Mouse (Mus musculus): Measurements from ENCODE around the gene Pim1. TPM values are rescaled to one million over a fixed set of nuclear protein-coding genes. Genes with fewer than 3 reads are reported as not detected.

The Pim1 gene
- total RNA-seq, 1 experiment, result 82.0 TPM

DNA sequence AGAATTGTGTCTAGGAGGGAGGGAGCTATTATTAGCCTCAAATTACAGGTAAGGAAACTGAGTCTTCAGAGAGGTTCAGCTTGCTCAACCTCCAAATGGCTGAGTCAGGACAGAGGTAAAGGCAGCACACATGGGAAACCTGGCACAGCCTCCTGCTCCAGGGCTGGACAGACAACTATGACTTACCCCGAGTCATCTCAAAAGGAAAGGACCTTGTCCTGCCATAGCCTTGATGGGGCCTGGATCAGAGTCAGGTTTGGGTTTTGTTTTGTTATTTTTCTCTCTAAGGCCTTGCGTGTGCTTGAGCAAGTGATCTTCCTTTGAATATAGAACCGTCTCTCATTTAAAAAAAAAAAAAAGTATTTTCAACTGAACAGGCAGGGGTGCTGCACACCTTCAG is 15.4 kb upstream of the Pim1 start:
- H3K4me1 ChIP-seq (ENCODE audit: control insufficient read depth in 2 of 2, insufficient read depth in 2 of 2, low read length in 2 of 2, poor library complexity in 1 of 2), result peaks cover 11 to 39% of the 10 kb centered on the region in 2 experiments
- no peaks in the 10 kb centered on the region for H3K36me3 ChIP-seq (ENCODE audit: control insufficient read depth, insufficient read depth, low read length, poor library complexity, severe bottlenecking)
- H3K9me3 ChIP-seq (ENCODE audit: control insufficient read depth, insufficient read depth, low read depth, low read length), result no peaks in the 10 kb centered on the region
- TF ChIP-seq MAFK (IDR thresholded peaks at IDR 0.05; ENCODE audit: insufficient read depth, low read depth, low read length) (no peak), CHD2 (IDR thresholded peaks at IDR 0.05; ENCODE audit: low read depth, low read length) (no peak), ZNF384 (IDR thresholded peaks at IDR 0.05; ENCODE audit: low read depth, low read length) (no peak), HCFC1 (IDR thresholded peaks at IDR 0.05; ENCODE audit: borderline replicate concordance, insufficient read depth, low read length) (no peak), ZC3H11A (IDR thresholded peaks at IDR 0.05; ENCODE audit: borderline replicate concordance, low read depth, low read length) (no peak)
- H3K4me3 ChIP-seq (ENCODE audit: insufficient read depth in 1 of 2, low read depth in 1 of 2, low read length in 2 of 2, poor library complexity in 1 of 2, severe bottlenecking in 1 of 2), result no peak overlapping the region
- H3K27ac ChIP-seq (ENCODE audit: insufficient read depth, low read depth, low read length, poor library complexity, severe bottlenecking), result no peak overlapping the region
- in situ Hi-C loops (cut with MboI; ENCODE audit: low sequenced_read_pairs in 2 of 2, unreplicated experiment in 2 of 2), result no loop called here
- no peak for DNase-seq (ENCODE audit: low read depth, low spot score)
- H3K9ac ChIP-seq (ENCODE audit: insufficient read depth, low read depth, low read length, poor library complexity, severe bottlenecking), result no peak overlapping the region

DNA sequence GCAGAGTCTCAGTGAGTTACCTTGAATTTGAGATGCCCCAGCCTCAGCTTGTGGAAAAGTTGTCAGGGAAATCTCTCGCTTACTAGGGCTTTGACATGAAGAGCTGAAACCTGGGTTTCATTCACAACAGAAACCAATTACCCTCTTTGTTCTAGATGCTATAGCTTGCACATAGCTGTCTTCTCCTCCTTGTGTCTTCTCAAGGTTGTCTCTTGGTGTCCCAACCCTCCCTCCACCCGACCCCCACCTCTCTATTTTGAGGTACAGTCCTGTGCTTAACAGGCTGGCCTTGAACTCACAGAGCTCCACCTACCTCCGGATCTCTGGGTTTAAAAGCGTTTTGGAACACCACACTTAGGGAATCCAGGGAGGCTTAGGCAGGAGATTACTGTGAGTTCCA is 14.1 kb upstream of the Pim1 start:
- no peak for TF ChIP-seq CHD2 (IDR thresholded peaks at IDR 0.05; ENCODE audit: low read depth, low read length)
- no peak for TF ChIP-seq ZC3H11A (IDR thresholded peaks at IDR 0.05; ENCODE audit: borderline replicate concordance, low read depth, low read length)
- no peak for TF ChIP-seq HCFC1 (IDR thresholded peaks at IDR 0.05; ENCODE audit: borderline replicate concordance, insufficient read depth, low read length)
- TF ChIP-seq MAFK (IDR thresholded peaks at IDR 0.05; ENCODE audit: insufficient read depth, low read depth, low read length), result no peak
- TF ChIP-seq ZNF384 (IDR thresholded peaks at IDR 0.05; ENCODE audit: low read depth, low read length), result no peak
- H3K4me1 ChIP-seq (ENCODE audit: control insufficient read depth in 2 of 2, insufficient read depth in 2 of 2, low read length in 2 of 2, poor library complexity in 1 of 2), result peaks cover 6 to 36% of the 10 kb centered on the region in 2 experiments; a peak in 3 of 4 replicates
- no peak overlapping the region for H3K9ac ChIP-seq (ENCODE audit: insufficient read depth, low read depth, low read length, poor library complexity, severe bottlenecking)
- no peak overlapping the region for H3K4me3 ChIP-seq (ENCODE audit: insufficient read depth in 1 of 2, low read depth in 1 of 2, low read length in 2 of 2, poor library complexity in 1 of 2, severe bottlenecking in 1 of 2)
- peak overlapping the region; percentile 65; the same call in 1 of the 2 replicates for H3K27ac ChIP-seq (ENCODE audit: insufficient read depth, low read depth, low read length, poor library complexity, severe bottlenecking)
- no peaks in the 10 kb centered on the region for H3K36me3 ChIP-seq (ENCODE audit: control insufficient read depth, insufficient read depth, low read length, poor library complexity, severe bottlenecking)
- H3K9me3 ChIP-seq (ENCODE audit: control insufficient read depth, insufficient read depth, low read depth, low read length), result no peaks in the 10 kb centered on the region
- no peak for DNase-seq (ENCODE audit: low read depth, low spot score)
- in situ Hi-C loops (cut with MboI; ENCODE audit: low sequenced_read_pairs in 2 of 2, unreplicated experiment in 2 of 2), result no loop called here

DNA sequence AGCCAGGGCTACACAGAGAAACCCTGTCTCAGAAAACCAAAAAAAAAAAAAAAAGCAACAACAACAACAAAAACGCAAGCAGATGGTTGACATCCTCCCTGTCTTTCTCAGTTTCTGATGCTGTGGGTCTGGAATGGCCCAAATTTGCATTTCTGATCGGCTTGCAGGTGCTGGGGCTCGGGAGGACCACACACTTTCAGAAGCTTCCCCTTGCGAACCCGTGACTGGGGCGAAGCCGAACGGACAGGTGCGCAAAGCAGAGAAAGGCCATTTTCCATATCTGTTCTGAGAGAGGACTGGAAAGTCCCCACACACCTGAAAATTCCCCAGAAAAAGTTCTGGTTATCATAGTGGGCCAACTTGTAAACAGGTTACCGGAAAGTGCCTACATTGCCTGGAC is 13.2 kb upstream of the Pim1 start:
- 0 out of 2 replicates have a peak overlapping the region, but pooled peaks have one; percentile 24 for H3K9ac ChIP-seq (ENCODE audit: insufficient read depth, low read depth, low read length, poor library complexity, severe bottlenecking)
- no peak overlapping the region for H3K4me3 ChIP-seq (ENCODE audit: insufficient read depth in 1 of 2, low read depth in 1 of 2, low read length in 2 of 2, poor library complexity in 1 of 2, severe bottlenecking in 1 of 2)
- no peaks in the 10 kb centered on the region for H3K36me3 ChIP-seq (ENCODE audit: control insufficient read depth, insufficient read depth, low read length, poor library complexity, severe bottlenecking)
- TF ChIP-seq ZC3H11A (IDR thresholded peaks at IDR 0.05; ENCODE audit: borderline replicate concordance, low read depth, low read length) (no peak), ZNF384 (IDR thresholded peaks at IDR 0.05; ENCODE audit: low read depth, low read length) (peak; percentile 79)
- H3K9me3 ChIP-seq (ENCODE audit: control insufficient read depth, insufficient read depth, low read depth, low read length), result no peaks in the 10 kb centered on the region
- in situ Hi-C loops (cut with MboI; ENCODE audit: low sequenced_read_pairs in 2 of 2, unreplicated experiment in 2 of 2), result no loop called here
- peaks cover 6 to 40% of the 10 kb centered on the region in 2 experiments for H3K4me1 ChIP-seq (ENCODE audit: control insufficient read depth in 2 of 2, insufficient read depth in 2 of 2, low read length in 2 of 2, poor library complexity in 1 of 2)
- peak overlapping the region; percentile 32; the same call in 1 of the 2 replicates for H3K27ac ChIP-seq (ENCODE audit: insufficient read depth, low read depth, low read length, poor library complexity, severe bottlenecking)
- DNase-seq (ENCODE audit: low read depth, low spot score), result no peak

DNA sequence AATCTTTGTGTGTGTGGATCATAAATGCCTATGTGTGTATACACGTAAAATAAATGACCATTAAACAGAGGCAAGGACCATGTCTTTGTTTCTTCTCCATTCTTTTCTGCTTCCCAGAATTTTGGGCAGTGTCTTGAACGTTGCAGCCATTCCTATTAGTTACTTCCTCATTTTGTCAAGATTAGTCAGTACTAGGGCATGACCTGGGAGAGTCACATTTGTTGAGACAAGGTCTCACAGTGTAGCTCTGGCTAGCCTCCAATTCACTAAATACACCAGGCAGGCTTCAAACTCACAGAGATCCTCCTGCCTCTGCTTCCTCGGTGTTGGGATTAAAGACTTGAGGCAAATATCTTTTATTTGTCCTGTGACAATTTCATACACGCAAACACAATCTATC is 12.3 kb upstream of the Pim1 start:
- in situ Hi-C loops (cut with MboI; ENCODE audit: low sequenced_read_pairs in 2 of 2, unreplicated experiment in 2 of 2), result no loop called here
- H3K4me1 ChIP-seq (ENCODE audit: control insufficient read depth in 2 of 2, insufficient read depth in 2 of 2, low read length in 2 of 2, poor library complexity in 1 of 2), result peaks cover 3 to 33% of the 10 kb centered on the region in 2 experiments

DNA sequence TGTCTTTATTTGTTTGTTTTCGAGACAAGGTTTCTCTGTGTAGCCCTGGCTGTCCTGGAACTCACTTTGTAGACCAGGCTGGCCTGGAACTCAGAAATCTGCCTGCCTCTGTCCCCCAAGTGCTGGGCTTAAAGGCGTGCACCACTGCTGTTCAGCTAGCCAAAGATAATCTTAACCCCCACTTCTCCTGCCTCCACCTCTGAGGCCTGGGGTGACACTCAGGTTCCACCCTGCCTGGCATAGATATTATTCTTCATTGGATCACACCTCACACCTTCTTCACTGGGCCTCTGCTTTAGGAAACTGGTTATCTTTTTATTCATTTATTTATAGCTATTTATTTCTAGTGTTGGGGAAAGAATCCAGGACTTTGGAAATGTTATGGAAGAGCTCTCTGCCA is 10.3 kb upstream of the Pim1 start:
- Histone ChIP-seq H3K36me3 (ENCODE audit: control insufficient read depth, insufficient read depth, low read length, poor library complexity, severe bottlenecking) (no peaks in the 10 kb centered on the region), H3K4me3 (ENCODE audit: insufficient read depth in 1 of 2, low read depth in 1 of 2, low read length in 2 of 2, poor library complexity in 1 of 2, severe bottlenecking in 1 of 2) (no peak overlapping the region), H3K4me1 (ENCODE audit: control insufficient read depth in 2 of 2, insufficient read depth in 2 of 2, low read length in 2 of 2, poor library complexity in 1 of 2) (peaks cover 5 to 23% of the 10 kb centered on the region in 2 experiments), H3K9me3 (ENCODE audit: control insufficient read depth, insufficient read depth, low read depth, low read length) (no peaks in the 10 kb centered on the region), H3K27ac (ENCODE audit: insufficient read depth, low read depth, low read length, poor library complexity, severe bottlenecking) (no peak overlapping the region), H3K9ac (ENCODE audit: insufficient read depth, low read depth, low read length, poor library complexity, severe bottlenecking) (no peak overlapping the region)
- TF ChIP-seq ZC3H11A (IDR thresholded peaks at IDR 0.05; ENCODE audit: borderline replicate concordance, low read depth, low read length), result no peak
- no peak for TF ChIP-seq HCFC1 (IDR thresholded peaks at IDR 0.05; ENCODE audit: borderline replicate concordance, insufficient read depth, low read length)
- TF ChIP-seq ZNF384 (IDR thresholded peaks at IDR 0.05; ENCODE audit: low read depth, low read length), result no peak
- TF ChIP-seq MAFK (IDR thresholded peaks at IDR 0.05; ENCODE audit: insufficient read depth, low read depth, low read length), result no peak
- TF ChIP-seq CHD2 (IDR thresholded peaks at IDR 0.05; ENCODE audit: low read depth, low read length), result no peak
- DNase-seq (ENCODE audit: low read depth, low spot score), result no peak
- in situ Hi-C loops (cut with MboI; ENCODE audit: low sequenced_read_pairs in 2 of 2, unreplicated experiment in 2 of 2), result no loop called here

More for the DNA sequence above, 12.3 kb upstream of the Pim1 start:
- Histone ChIP-seq H3K27ac (ENCODE audit: insufficient read depth, low read depth, low read length, poor library complexity, severe bottlenecking) (no peak overlapping the region), H3K9me3 (ENCODE audit: control insufficient read depth, insufficient read depth, low read depth, low read length) (no peaks in the 10 kb centered on the region), H3K4me3 (ENCODE audit: insufficient read depth in 1 of 2, low read depth in 1 of 2, low read length in 2 of 2, poor library complexity in 1 of 2, severe bottlenecking in 1 of 2) (no peak overlapping the region), H3K9ac (ENCODE audit: insufficient read depth, low read depth, low read length, poor library complexity, severe bottlenecking) (no peak overlapping the region), H3K36me3 (ENCODE audit: control insufficient read depth, insufficient read depth, low read length, poor library complexity, severe bottlenecking) (no peaks in the 10 kb centered on the region)
- TF ChIP-seq CHD2 (IDR thresholded peaks at IDR 0.05; ENCODE audit: low read depth, low read length), result no peak
- no peak for TF ChIP-seq HCFC1 (IDR thresholded peaks at IDR 0.05; ENCODE audit: borderline replicate concordance, insufficient read depth, low read length)
- TF ChIP-seq ZNF384 (IDR thresholded peaks at IDR 0.05; ENCODE audit: low read depth, low read length), result no peak
- no peak for TF ChIP-seq MAFK (IDR thresholded peaks at IDR 0.05; ENCODE audit: insufficient read depth, low read depth, low read length)
- DNase-seq (ENCODE audit: low read depth, low spot score), result no peak

Measured in ES-E14 (cell line).